Mouse (Mus musculus) frontal cortex, postnatal 10 days (tissue): ENCODE results near the gene Impdh2.
A peak's percentile ranks its signal among the peaks of the same experiment; 100 is the strongest.

Experiments
- DNase-seq, 2 experiments: peaks; one replicate each; pipeline ENCODE4 v3.0.0; 2022; ENCODE audit warnings: low spot score in 2 of 2, mixed read lengths in 1 of 2

The Impdh2 gene

GRCm38 (mm10) chr9:108560227-108560841, at the start of gene Impdh2:
Gene Impdh2, plus strand, starts transcription at chr9:108560286.
- DNase-seq = peak; percentile 93

- DNase-seq = peak; percentile 95 to 96
Measured at GRCm38 (mm10) chr9:108516380-108517251, 43.5 kb upstream of the Impdh2 start, which contains the start of gene Qrich1. Gene Qrich1, plus strand, starts transcription at chr9:108516806.

DNA sequence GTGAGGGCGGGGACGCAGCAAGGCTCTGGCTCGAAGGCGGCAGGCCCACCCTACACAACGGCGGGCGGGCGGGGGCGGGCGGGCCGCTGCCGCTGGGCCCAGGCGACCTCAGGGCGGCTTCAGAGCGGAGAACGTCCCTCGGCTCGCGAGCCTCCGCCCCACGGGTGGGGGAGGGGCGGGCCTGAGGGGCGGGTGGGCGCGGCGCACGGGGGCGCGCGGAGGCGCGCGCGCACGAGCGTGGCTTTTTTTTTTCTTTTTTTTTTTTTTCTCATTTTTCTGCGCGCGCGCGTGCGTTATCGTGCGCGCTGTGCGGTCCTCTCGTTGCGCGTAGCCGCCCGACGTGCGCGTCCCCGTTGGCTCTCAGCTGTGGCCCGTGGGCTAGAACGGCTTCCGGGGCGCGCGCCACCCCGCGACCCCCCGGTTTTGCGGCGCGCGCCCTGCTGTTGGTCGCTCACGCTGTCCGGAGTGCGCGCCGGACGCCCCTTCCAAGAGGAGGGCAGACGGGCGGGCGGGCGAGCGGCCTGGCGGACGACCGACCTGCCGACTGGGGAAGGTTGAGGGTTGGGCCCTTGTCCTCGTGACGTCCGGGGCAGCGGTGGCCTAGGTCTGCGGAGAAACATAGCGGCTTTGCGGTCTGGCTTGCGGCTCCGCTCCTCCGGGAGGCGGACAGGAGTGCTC, 42.7 kb upstream of the Impdh2 start:
- DNase-seq = peak; percentile 74 to 86

DNA sequence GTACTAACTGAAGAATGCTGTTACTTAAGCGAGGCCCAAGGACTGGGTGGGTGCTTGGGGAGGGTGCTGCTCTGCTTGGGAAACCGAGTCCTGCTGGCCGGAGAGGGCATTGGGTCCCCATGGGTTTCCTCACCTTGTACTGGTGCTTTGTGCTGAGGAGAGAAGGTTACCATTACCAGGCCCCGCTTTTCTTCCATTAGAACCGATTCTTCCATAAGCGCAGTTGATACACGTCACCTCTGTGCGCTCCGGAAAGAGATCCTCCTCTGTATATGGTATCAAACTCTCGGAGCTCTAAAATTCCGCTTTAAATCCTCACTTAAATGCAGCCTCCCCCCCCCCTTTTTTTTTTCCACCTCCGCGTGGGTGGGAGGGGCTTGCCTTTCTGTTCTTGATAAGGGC, 42.2 kb upstream of the Impdh2 start:
- no peak for DNase-seq

DNA sequence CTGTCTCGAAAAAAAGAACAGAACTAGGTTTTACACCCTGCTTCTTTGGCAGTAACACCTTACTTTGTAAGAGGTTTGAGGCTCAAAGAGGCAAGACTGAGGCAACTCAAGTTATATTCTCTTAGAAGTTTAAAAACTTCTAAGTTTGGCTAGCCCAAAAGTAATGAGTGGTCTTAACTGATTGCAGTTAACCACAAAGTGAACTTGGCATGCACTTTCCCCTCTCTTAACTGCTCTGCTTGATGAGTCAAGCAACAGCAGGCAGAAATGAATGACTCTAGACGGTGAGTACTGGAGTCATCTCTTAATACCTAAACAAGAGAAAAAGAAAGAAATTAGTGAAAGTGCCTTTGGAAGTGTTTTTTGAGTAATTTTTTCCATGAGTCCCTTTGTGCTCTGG, 38.5 kb upstream of the Impdh2 start:
- no peak for DNase-seq

- no peak for DNase-seq
Measured at GRCm38 (mm10) chr9:108523341-108523740, 36.7 kb upstream of the Impdh2 start.

- no peak for DNase-seq
Measured at GRCm38 (mm10) chr9:108525400-108525799, 34.7 kb upstream of the Impdh2 start.

DNA sequence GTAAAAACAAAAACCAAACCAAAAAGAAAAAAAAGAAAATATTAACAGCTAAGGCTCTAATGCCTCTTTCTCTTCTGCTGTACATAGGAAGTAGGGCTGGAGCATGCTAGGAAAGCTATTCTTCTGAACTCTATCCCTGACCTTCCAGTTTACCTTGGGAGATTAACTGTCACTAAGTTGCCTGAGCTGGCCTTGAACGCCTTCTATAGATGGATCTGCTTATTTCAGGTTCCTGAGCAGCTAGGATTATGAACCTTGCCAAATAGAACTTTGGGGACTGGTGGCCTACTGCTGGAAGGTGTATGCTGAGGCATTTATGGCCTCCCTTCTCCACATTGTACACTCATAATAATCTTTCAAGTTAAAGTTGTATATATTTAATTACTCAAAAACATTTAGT, 29.1 kb upstream of the Impdh2 start:
- DNase-seq = no peak

DNA sequence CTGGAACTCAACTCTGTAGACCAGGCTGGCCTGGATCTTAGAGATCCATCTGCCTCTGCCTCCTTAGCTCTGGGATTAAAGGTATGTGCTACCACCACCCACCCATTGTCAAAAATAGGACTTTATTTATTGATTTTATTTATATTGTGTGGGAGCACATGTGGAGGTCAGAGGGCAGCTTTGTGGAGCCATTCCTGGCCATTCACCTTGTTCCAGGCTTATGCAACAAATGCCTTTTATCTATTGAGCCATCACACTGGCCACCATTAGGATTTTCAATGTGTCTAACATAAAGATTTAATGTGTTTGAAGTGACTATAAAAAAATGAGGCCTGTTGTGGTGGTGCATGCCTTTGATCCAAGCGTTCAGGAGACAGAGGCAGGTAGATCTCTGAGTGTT, 28.6 kb upstream of the Impdh2 start:
- no peak for DNase-seq

- DNase-seq = no peak
Measured at GRCm38 (mm10) chr9:108540846-108541245, 19.2 kb upstream of the Impdh2 start.

DNA sequence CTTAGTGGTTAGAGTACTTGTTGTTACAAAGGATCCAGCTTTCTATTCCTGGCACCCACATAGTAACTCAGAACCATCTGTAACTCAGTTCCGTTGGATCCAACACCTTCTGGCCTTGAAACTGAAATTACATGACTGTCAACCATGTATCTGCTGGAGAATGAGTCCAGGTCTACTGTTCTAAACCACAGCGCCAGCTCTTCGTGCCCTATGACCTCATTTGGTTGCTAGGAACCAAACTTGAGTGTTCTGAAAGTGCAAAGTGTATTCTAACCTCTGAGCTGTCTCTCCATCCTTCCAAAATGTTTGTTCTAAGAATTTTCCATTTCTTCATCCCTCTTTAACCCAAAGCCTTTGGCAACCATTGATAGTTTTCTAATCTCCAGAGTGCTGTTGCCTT, 14.1 kb upstream of the Impdh2 start:
- no peak for DNase-seq

DNA sequence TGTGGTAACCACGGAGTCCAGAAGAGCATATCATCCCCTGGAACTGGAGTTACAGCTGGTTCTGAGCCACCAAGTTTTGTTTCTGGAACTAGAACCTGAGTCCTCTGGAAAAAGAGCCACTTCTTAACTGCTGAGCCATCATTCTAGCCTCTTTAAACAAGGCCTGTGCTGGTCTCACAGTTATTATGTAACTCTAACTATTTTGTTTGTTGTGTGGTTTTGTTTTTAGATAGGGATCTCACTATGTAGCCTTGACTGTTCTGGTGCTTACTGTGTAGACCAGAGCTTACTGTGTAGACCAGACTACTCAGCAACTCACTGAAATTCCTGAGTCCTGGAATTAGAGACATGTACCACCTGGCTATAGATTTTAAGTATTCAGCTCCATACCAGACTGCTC, 13.2 kb upstream of the Impdh2 start:
- no peak for DNase-seq

GRCm38 (mm10) chr9:108559169-108559568, 917 bp upstream of the Impdh2 start:
- DNase-seq = no peak

GRCm38 (mm10) chr9:108563671-108564070, 3.6 kb downstream of the Impdh2 start:
- DNase-seq = no peak

- no peak for DNase-seq
Measured at GRCm38 (mm10) chr9:108564131-108564530, 4.0 kb downstream of the Impdh2 start.

- no peak for DNase-seq
Measured at GRCm38 (mm10) chr9:108565881-108566814, 6.1 kb downstream of the Impdh2 start.

DNA sequence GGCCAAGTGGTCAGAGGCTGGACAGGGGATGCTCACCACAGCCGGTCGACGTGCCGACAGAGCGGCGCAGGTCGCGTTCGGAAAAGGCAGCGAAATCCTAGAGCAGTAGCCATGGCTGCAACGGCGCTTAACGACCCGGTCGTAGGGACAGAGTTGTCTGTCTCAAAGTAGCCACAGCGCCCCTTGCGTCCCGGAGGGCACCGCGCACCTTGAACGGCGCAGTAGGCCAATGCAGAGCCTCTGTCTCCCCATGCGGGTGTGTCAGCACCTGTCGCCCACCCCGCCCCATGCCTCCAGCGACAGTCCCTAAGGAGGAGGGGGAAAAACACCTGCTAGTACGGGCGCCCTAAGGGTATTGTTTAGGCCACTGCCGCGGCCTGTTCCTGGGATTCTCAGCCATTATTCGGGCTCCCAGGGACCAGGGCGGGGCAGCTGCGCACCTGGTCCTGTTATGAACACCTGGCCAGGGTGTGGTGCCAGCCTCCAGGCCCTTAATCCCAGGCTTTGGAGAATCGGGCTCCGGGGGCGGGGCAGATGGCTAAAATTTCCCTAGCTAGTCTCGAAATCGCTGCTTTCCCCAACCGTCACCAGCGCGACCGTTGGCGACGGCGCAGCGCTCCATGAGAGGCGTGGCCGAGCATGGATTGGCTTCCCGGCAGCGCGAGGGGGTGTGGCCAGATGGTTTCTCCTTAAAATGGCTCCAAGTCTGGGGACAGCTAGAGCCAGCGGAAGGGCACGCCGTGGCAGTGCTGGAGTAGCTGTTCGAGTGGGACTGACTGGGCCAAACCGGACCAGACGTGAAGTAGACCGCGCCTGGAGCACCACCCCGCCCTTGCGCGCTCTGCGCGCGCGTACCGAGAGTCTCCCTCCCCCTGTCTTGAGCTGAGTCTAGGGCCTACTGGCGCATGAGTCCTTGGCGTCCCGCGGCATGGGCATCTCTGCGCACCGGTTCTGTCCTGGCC, 7.0 kb downstream of the Impdh2 start, which contains the start of gene Ndufaf3:
Ndufaf3 (minus strand) TSS at position 620 of the 962 bp plus-strand sequence.
- peak; percentile 92 to 94 for DNase-seq

DNA sequence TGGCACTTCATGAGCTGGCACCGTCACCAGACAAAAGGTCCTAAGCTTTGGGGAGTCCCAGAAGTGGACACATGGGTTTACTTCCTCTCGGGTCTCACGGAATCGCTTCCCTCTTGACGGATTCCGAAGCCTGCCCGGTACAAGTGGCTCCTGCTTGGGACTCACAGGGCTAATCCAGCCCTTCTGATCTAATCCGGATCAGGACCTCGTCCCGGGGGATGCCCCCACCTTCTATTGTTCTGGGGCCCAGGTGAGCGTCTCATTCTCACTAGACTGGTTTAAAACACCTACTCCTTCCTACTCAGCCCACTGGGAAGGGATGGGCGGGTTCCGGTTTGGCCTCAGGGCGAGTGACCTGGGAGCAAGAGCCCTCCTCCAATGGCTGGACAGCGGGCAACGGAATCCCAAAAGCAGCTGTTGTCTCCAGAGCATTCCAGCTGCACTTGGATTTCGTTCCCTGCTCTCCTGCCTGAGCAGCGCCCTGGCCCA, 7.9 kb downstream of the Impdh2 start:
- DNase-seq = no peak

DNA sequence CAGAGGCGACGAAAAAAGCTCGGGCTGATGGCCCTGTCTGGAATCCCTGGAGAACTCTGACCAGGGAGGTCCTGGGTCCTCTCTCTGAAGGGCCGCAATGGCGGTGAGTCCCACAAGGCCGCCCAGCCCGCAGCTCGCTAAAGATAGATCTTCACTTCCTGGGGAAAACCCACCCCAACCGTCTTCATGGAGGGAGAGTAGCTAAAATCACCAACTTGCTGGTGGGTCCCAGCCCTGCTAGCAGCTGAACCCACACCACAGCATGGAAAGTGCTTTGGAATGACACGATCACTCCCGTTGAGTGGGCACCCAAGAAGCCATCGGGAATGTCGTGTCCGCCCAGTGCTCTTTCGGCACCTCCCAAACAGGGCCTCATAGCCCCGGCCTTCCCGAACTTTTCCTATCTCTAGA, 8.4 kb downstream of the Impdh2 start:
- DNase-seq = no peak
